Mouse (Mus musculus) embryonic fibroblast, embryonic 13.5 days (primary cell): ENCODE results near the gene Atp8a1. TPM values are rescaled to one million over a fixed set of nuclear protein-coding genes. Genes with fewer than 3 reads are reported as not detected.

Experiments
- H3K27ac ChIP-seq: 2 replicates; pipeline ENCODE4 v1.5.1; 2012; ENCODE audit warnings: low read length, control low read depth, inconsistent platforms; ENCODE audit not compliant: insufficient read depth
- H3K4me1 ChIP-seq: 2 replicates; pipeline ENCODE4 v1.6.1; 2011; ENCODE audit warnings: low read length; ENCODE audit not compliant: control insufficient read depth, insufficient read depth
- H3K4me3 ChIP-seq: 2 replicates; pipeline ENCODE4 v1.5.1; 2011; ENCODE audit warnings: mild to moderate bottlenecking, control low read depth, low read length; ENCODE audit not compliant: insufficient read depth
- CTCF ChIP-seq: IDR thresholded peaks from 2 replicates; pipeline ENCODE4 v1.5.1; 2011; ENCODE audit warnings: mild to moderate bottlenecking, control low read depth, low read length, moderate library complexity, borderline replicate concordance; ENCODE audit not compliant: insufficient read depth
- POLR2A ChIP-seq: IDR thresholded peaks from 2 replicates; pipeline ENCODE4 v1.6.1; 2011; ENCODE audit warnings: low read depth, mild to moderate bottlenecking, control low read depth, low read length, moderate library complexity
- polyA plus RNA-seq: library from polyadenylated mRNA; stranded (reverse); fragments of >200 nt; gene quantifications from 2 replicates; pipeline ENCODE4 v1.2.4, GENCODE M21; 2011; ENCODE audit warnings: low read depth; ENCODE audit not compliant: missing spikeins, insufficient read length

The Atp8a1 gene
- polyA plus RNA-seq, 1 experiment, result 7.0 TPM

GRCm38 (mm10) chr5:67814437-67814965 lies 32.7 kb downstream of the Atp8a1 start:
- TF ChIP-seq CTCF, result no peak
- no peak for TF ChIP-seq POLR2A
- no peak overlapping the region for H3K4me3 ChIP-seq
- H3K27ac ChIP-seq, result no peak overlapping the region
- 0 out of 2 replicates have a peak, but pooled peaks cover 4% of the 10 kb centered on the region for H3K4me1 ChIP-seq

- no peak overlapping the region for H3K4me3 ChIP-seq
- no peak for TF ChIP-seq CTCF
- no peak for TF ChIP-seq POLR2A
- H3K4me1 ChIP-seq, result 0 out of 2 replicates have a peak, but pooled peaks cover 4% of the 10 kb centered on the region
- H3K27ac ChIP-seq, result no peak overlapping the region
These were observed 33.9 kb downstream of the Atp8a1 start for GRCm38 (mm10) chr5:67813334-67813733.

DNA sequence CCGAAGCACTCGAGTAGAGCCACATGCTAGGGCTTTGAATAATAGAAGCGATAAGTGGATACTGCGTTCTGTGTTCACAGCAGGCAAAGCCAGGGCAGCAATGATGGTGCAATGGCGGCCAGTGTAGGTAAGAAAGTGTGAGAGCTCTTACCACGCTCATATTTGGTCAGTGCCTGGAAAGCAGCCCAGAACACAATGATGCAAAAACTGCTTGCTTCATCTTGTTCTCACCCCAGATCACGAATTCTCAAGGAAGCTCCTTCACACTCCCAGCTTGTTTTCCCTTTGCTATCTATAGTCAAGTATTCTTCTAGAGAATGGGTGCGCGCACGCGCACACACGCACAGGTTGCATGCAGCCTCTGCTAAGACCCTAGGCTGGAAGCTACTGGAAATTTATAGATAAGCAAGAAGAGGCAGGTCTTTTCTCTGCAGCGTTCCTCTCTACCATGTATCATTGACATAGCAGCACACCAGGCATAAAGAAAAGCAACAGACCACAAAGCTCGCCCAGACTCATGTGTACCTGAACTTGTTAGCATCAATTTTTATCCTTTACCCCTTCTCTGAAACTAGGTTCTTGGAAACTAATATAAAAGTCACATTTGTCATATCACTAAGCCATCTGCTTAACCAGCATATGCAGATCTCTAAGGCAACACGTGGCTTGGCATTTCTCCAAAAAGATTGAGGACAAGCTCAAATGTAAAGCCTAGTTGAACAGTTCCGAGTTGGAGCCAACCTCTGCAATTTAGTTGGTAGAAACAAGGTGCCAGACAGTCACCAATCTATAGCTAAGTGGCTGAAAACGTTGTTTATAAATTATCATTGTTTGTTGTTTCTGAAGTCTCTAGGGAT lies 44.8 kb downstream of the Atp8a1 start:
- H3K4me3 ChIP-seq, result no peak overlapping the region
- no peaks in the 10 kb centered on the region for H3K4me1 ChIP-seq
- TF ChIP-seq CTCF, result no peak
- TF ChIP-seq POLR2A, result no peak
- no peak overlapping the region for H3K27ac ChIP-seq

DNA sequence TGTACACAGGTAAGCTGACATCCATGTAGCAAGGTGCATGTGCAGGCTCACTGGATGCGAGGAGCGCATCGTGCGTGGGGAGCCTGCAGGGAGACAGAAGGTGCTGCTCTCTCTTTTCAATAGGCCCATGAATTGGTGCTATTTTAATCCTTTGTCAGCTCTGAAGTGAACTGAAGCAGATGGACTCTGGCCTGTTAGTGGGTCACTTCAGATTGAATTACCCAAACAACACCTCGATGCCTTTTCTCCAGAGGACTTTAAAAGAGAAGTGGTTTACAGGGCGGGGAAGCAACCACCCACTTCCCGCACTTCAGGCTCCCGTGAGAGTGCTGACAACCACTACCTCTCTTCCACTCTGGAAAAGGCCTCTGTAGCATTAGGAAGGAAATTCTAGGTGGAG lies 46.4 kb downstream of the Atp8a1 start:
- TF ChIP-seq POLR2A (no peak), CTCF (no peak)
- H3K4me1 ChIP-seq, result no peaks in the 10 kb centered on the region

GRCm38 (mm10) chr5:67799785-67800184 lies 47.4 kb downstream of the Atp8a1 start:
- no peak overlapping the region for H3K27ac ChIP-seq
- no peaks in the 10 kb centered on the region for H3K4me1 ChIP-seq
- TF ChIP-seq POLR2A (no peak), CTCF (no peak)
- H3K4me3 ChIP-seq, result no peak overlapping the region

More for the DNA sequence above, 46.4 kb downstream of the Atp8a1 start:
- H3K4me3 ChIP-seq, result no peak overlapping the region
- no peak overlapping the region for H3K27ac ChIP-seq

DNA sequence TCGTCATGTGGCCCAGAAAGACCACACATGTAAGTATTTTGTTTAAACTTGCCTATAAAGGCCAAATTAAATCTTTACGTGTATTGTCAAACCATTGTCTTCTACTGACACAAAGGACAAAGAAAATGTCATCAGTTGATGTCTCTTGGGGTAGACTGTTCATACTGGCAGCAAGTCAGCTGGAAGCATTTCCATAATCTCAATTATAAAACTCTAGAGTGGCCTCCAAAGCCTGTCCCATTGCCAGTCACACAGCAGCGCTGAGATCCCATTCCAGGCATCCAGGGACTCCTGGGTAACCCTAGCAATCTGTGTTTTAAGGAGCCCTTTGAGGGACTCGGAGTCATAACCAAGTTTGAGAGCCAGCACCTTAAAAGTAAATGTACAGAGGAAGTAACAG lies 48.9 kb downstream of the Atp8a1 start:
- no peak for TF ChIP-seq POLR2A
- no peak for TF ChIP-seq CTCF
- Histone ChIP-seq H3K4me3 (no peak overlapping the region), H3K4me1 (no peaks in the 10 kb centered on the region), H3K27ac (no peak overlapping the region)

DNA sequence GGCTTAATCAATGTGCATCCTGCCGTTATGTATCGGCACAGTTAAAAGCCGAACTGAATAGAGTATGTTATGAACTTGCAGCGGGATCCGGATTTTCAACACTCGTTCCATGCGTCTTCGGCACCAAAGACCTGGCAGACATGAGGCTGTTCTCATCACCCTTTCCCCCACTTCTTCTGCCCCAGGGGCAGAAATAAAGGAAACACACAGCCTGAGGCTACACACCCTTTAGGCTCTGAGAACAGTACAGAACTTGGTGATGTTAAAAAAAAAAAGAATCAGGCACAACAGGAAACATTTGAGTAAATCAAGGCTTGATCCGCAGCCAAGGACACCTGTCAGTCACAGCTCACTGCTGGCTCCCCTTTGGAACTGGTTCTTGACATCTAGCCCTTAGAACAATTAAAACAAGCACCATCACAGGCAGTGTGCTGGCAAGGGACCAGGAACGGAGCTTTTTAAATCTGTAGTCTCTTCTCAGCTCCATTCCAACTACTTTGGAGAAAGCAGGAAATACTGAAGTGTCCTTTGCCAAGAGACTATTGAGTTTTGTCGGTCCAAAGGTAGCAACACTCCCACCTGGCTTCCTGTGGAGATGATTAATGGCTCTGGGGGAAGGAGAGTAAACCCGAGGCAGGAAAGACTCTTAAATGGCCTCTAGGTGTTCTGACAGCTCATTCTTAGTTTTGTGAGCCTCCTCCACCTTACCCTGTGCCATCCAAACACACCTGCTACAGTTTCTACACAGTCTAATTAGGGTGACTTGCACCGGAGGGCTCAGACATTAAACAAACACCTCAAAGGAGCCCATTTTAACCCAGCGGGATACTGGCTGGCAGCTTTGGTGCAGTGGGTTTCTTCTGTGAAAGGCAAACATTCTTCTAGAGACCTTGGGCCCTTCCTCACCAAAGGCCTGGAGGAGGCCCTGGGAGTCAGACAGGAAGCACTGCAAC lies 50.0 kb downstream of the Atp8a1 start:
- Histone ChIP-seq H3K27ac (no peak overlapping the region), H3K4me1 (no peaks in the 10 kb centered on the region), H3K4me3 (no peak overlapping the region)
- TF ChIP-seq CTCF, result no peak
- TF ChIP-seq POLR2A, result no peak

GRCm38 (mm10) chr5:67794129-67794800 lies 53.0 kb downstream of the Atp8a1 start:
- Histone ChIP-seq H3K27ac (no peak overlapping the region), H3K4me3 (no peak overlapping the region), H3K4me1 (no peaks in the 10 kb centered on the region)
- no peak for TF ChIP-seq POLR2A
- no peak for TF ChIP-seq CTCF

GRCm38 (mm10) chr5:67782775-67783174 lies 64.5 kb downstream of the Atp8a1 start:
- TF ChIP-seq POLR2A (no peak), CTCF (no peak)
- no peaks in the 10 kb centered on the region for H3K4me1 ChIP-seq
- no peak overlapping the region for H3K27ac ChIP-seq
- no peak overlapping the region for H3K4me3 ChIP-seq
